Mouse (Mus musculus) right cerebral cortex, postnatal 10 days (tissue): ENCODE measurements at regions not wholly inside any gene's neighbourhood (a gene's known extent, or its start where the extent isn't known, plus 50 kb on each side); places are given as distances from the start of the nearest gene placed in this dataset.

Source experiments
- DNase-seq, 2 experiments: peaks; one replicate each; pipeline ENCODE4 v3.0.0; 2021; ENCODE audit warnings: low spot score in 2 of 2

- no peak for DNase-seq
These were observed 90.2 kb downstream of the Sec23ip start for GRCm38 (mm10) chr7:128834894-128835293.

- DNase-seq = no peak
These were observed 91.7 kb downstream of the Sec23ip start for GRCm38 (mm10) chr7:128836435-128836834.

- no peak for DNase-seq
These were observed 97.8 kb downstream of the Sec23ip start for GRCm38 (mm10) chr7:128842561-128842960.

- no peak for DNase-seq
These were observed 98.8 kb downstream of the Sec23ip start for GRCm38 (mm10) chr7:128843576-128843975.

- no peak for DNase-seq
These were observed 104.5 kb downstream of the Sec23ip start for GRCm38 (mm10) chr7:128849261-128849660.

GRCm38 (mm10) chr7:128854193-128854592, 109.5 kb downstream of the Sec23ip start:
- no peak for DNase-seq

- DNase-seq = no peak
These were observed 110.1 kb downstream of the Sec23ip start for GRCm38 (mm10) chr7:128854690-128855343.

- peak; percentile 76 to 87 for DNase-seq
These were observed 115.4 kb downstream of the Sec23ip start for GRCm38 (mm10) chr7:128860141-128860540.

GRCm38 (mm10) chr7:128860709-128861108, 116.0 kb downstream of the Sec23ip start:
- DNase-seq = peak; percentile 37 to 45

- no peak for DNase-seq
These were observed 116.6 kb downstream of the Sec23ip start for GRCm38 (mm10) chr7:128861376-128861775.

GRCm38 (mm10) chr7:128868799-128869198, 124.1 kb downstream of the Sec23ip start:
- DNase-seq = no peak

- DNase-seq = no peak
These were observed 139.3 kb downstream of the Sec23ip start for GRCm38 (mm10) chr7:128884015-128884414.

GRCm38 (mm10) chr7:128885551-128885950, 140.8 kb downstream of the Sec23ip start:
- no peak for DNase-seq

- DNase-seq = no peak
These were observed 165.4 kb downstream of the Sec23ip start for GRCm38 (mm10) chr7:128910134-128910533.

GRCm38 (mm10) chr7:128937976-128938730, 193.4 kb downstream of the Sec23ip start:
- no peak for DNase-seq

- DNase-seq = no peak
These were observed 215.8 kb downstream of the Sec23ip start for GRCm38 (mm10) chr7:128960575-128960974.

- DNase-seq = peak in 1 of 2 experiments; percentile 5
These were observed 235.2 kb downstream of the Sec23ip start for GRCm38 (mm10) chr7:128979904-128980303.

- peak; percentile 26 to 35 for DNase-seq
These were observed 236.1 kb downstream of the Sec23ip start for GRCm38 (mm10) chr7:128980827-128981226.

GRCm38 (mm10) chr7:128998759-128999158, 254.0 kb downstream of the Sec23ip start:
- DNase-seq = peak; percentile 6 to 15

GRCm38 (mm10) chr7:129002419-129002818, 254.4 kb upstream of the Plpp4 start:
- DNase-seq = peak in 1 of 2 experiments; percentile 15

- DNase-seq = peak in 1 of 2 experiments; percentile 6
These were observed 253.7 kb upstream of the Plpp4 start for GRCm38 (mm10) chr7:129003150-129003549.

- DNase-seq = no peak
These were observed 240.5 kb upstream of the Plpp4 start for GRCm38 (mm10) chr7:129016353-129016752.

- DNase-seq = no peak
These were observed 229.7 kb upstream of the Plpp4 start for GRCm38 (mm10) chr7:129027116-129027515.
